Mouse (Mus musculus) right cerebral cortex, postnatal 36 days (tissue): ENCODE results near the gene Adgrb3.

ENCODE experiments used
- DNase-seq, 2 experiments: peaks; one replicate each; pipeline ENCODE4 v3.0.0; 2022; ENCODE audit warnings: low spot score in 2 of 2, mixed read lengths in 1 of 2

The Adgrb3 gene

GRCm38 (mm10) chr1:25310066-25310465 lies 519.4 kb downstream of the Adgrb3 start:
- no peak for DNase-seq

- peak in 1 of 2 experiments; percentile 5 for DNase-seq
These were observed 548.0 kb downstream of the Adgrb3 start for GRCm38 (mm10) chr1:25281471-25281870.

GRCm38 (mm10) chr1:25250562-25250961 lies 578.9 kb downstream of the Adgrb3 start:
- no peak for DNase-seq

DNA sequence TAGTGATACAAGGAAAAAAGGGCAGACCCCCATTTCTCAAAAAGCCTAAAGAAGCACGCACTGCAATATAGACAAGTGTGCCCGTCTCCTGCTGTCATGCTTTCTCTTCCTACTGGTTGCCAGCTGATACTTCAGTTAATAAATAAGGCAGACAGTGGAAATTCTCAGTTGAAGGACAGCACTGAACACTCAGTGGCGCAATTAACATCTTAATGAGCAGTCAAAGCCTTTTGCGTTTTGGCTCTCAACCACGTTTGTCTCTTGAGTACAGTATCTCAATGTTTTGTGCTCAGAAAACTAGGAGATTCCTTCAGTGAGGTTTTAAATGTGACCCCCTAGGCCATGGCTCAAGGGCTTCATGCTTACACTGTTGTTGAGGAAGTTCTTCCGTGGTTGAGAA lies 587.1 kb downstream of the Adgrb3 start:
- DNase-seq = no peak

DNA sequence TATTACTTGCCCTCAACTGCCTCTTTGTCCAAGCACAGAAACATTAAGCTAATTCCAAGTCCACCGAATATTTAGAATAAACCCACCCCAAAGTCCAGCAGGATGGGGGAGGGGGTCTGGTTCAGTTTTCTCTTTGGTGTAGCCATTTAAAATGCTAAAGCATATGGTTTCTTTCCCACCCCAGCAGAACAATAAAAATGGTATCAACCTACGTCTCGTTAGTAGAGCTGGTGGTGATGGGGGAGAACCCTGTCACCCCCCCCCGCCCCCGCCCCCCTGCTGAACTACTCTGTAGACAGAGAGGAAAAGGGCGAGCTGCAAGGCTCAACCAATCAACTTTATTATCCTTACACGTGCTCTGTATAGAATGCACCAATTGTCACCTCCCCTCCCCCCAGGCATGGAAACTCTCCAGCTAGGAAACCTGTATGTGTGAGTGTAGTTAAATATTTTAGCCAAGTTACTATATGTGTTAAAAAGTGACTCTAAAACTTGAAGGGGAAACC lies 600.2 kb downstream of the Adgrb3 start:
- DNase-seq = peak in 1 of 2 experiments; percentile 22

DNA sequence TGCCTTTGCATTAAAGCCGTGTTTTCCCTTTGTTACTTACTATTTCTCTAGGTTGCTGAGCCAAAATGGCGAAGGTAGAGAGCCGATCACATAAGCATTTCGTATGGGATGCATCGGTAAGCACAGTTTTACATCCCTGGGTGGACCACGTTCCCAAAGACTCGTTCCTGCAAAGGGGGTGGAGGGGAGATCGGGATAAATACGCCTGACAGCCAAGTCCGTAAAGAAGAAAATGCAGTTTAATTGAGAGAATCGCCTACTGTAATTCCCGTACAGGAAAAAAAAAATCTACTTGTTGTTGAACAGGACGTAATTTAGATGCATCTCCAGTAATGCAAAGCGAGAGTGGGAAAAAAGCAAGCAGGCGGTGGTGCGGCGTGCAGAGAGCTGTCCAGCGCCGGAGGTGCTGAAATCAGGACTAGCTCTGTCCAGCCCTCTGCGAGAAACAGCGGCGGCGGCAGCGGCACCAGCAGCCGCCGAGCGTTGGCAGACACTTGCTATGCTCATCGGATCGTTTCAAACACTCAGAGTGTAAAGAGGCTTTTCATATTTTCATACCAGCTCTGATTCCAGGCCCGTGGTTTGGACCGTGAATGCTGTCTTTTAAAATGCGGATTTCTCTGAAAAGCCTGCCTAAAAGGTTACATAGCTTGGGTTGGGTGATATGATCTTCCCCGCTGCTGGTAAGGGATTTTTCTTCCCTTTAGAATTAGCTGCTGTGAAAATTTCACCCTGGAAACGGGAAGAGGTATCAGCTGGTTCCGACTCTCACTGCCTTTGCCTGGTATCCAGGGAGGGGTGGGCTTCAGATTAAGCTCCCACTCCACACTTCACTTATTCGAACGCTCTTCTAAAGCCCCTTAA lies 600.9 kb downstream of the Adgrb3 start:
- peak; percentile 64 to 73 for DNase-seq

DNA sequence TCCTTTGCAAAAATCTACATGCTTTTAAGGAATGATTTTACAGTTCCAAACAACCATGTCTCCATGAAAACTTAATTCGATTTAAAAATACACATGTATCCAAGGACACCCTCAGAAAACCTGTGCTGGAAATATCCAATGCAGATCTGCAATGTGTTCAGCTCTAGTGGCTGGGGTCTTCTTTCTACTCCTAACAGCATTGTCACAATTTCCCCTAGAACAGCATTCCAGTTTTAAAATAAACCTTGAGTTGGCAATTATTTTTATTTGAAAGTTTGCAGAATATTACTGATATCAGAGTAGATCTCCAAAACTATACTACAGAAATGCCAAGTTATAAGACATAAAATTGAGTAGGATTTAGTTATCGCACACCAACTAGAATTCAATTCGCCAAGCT lies 601.6 kb downstream of the Adgrb3 start:
- no peak for DNase-seq

GRCm38 (mm10) chr1:25204636-25205035 lies 624.9 kb downstream of the Adgrb3 start:
- DNase-seq = no peak

DNA sequence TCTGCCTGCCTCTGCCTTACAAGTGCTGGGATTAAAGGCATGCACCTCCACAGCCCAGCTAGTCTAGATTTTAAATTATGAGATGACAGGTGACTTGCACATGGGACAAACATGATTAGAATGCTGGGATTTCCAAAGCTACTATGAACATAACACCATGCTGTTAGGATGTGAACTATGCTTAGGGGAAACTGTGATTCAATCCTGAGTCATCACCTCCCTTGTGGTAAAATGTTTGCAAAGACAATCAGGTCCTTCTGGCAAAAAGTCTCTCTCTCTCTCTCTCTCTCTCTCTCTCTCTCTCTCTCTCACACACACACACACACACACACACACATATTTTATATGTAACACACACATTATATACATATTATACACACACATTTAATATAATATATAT lies 630.1 kb downstream of the Adgrb3 start:
- DNase-seq = no peak

DNA sequence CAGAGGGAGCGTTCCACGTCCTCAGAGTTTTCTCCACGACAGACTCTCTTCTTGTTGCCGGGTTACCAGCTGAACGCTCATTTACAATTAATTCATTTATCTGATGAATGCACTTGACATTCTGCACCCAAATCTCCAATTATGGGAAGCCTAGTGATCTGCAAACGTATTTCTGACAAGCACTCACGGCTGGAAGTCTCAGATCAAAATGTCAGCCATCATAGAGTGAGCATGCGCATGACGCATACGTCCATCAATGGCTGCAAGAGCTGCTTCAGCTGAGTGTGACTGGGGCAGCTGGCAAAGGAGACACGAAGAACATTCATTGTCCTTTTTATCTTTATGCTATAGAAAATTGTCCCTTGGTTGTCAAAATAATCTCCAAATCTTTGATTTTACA lies 637.5 kb downstream of the Adgrb3 start:
- DNase-seq = no peak

GRCm38 (mm10) chr1:25189261-25189660 lies 640.2 kb downstream of the Adgrb3 start:
- no peak for DNase-seq

GRCm38 (mm10) chr1:25185909-25186308 lies 643.6 kb downstream of the Adgrb3 start:
- no peak for DNase-seq

- DNase-seq = no peak
These were observed 647.6 kb downstream of the Adgrb3 start for GRCm38 (mm10) chr1:25181881-25182280.

DNA sequence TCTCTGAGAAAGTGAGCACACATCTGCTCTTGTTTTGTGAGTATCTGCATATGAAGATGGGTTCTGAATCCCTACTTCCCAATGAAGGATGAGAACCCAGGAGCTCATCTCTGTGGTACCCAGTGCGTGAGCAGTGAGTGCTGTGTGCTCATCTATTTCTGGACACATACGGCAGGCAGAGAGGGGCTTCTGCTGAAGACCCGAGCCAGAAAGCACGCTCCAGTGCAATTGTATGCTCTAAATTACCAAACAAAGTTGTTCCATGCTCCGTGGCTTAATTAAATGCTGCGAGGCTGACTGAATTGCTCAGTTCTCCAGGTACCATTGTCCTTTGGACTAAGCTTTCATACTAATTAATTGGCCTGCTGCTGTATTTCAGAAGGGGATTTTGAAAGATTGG lies 648.9 kb downstream of the Adgrb3 start:
- no peak for DNase-seq

DNA sequence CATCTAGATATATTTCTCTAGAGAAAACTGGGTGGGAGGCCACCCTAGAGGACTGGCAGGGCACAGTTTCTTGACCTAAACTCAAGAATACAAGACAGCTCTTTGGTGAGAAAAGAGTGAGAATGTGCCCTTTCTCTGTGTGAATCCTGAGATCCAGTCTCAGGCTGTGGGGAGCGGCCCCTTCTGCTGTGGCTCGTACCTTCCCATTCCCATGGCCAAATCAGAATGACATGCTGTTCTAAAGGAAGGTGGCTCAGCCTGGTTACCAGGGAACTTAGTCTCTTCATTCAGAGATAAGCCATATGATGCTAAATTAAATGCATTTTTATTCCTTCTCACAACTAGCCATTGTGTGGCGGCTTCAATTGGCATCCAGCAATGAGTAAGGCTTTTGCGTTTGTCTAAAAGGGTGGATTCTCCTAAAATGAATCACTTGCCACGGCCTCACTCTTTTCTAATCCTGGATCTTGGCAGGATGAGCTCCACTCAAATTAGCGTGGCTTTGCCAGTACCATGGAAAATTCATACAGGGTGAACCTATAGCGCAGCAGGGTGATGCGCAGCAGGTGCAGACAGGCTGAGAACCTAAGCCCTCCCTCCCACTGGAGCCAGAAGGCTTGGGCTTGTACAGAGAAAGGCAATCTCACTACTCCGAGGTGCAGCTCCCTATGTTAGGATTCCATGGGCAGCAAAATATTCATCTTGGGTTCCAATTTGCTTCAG lies 649.5 kb downstream of the Adgrb3 start:
- DNase-seq = no peak

DNA sequence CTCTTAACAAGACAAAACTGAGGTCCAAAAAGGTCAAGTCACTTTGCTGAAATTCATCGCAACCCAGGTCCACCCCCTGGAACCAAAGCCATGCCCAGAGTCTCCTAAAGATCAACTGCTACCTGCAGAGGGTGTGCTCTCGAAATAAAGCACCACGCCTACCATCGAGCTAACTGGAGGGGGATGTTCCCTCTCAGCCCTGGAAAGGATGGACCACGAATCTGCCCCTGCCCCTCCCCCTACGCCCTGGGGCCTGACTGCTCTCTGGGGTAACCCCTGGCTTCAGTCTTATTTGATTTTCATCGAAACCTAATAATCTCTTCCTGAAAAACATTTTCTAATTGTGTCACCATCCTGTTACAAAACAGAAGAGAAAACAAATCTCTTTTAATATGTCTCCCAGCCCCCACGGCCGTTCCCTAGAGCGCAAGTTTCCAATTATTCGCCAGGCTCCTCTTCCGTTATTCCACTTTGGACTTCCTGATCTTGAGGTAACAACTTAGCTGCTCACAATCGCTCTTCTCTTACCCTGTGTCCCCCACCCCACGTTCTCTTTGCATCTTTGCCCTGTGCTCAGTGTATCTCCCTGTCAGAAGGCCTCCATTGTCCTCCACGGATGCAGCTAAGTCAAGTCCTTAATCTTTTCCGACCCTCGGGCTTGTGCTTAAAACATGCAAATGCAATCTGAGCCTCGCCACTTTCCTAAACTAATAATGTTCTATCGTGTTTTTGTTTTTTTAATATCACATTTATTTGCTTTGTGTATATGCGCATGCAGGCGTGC lies 651.0 kb downstream of the Adgrb3 start:
- DNase-seq = no peak

DNA sequence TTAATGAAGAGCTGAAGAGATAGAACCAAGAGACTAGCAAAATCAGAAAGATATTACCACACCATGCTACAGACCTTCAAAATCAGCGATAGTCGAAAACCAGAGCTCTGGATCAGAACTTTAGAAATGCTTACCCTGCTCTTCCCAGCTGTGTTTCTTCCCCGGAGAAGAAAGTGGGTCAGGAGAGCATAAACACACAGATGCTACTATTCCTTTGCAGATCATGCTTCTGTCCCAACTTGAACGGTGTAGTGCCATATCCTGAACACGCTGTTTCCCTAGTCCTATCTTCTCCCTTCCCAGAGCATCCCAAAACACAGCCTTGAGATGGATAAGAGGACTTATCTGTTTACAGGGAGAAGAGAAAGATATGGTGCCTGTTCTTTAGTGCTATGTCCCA lies 662.4 kb downstream of the Adgrb3 start:
- DNase-seq = no peak

DNA sequence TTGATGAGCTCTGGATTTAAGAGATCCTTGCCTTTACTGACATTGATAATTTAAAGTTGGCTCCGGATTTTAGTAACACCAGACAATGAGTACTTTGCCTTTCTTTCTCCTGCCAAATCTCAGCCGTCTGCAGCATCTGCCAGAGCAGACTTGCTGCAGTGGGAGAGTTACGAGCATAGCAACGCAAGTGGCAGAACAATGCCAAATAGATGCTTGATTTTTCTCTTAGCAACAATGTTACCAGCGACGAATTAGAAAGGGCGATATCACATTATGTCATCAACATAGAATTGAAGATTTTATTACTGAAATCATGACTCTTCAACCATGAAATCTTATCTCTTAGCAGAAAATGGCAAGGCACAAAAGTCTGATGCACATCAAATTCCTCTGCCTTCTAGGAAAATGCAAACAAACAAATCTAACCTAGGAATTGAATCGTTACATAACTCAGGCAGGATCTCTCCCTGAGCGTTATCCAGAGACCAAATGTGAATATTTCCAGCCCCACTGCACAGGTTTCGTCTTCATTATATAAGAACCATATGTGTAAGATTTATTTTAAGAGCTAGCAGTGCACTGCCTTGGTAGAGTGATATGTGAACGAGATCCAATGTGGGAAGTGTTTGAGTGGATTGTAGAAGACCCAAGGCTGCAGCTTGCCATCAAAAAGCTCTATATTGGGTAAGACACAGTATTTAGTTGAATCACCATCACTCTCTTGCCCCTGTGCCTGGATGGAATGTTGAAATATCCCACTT lies 663.3 kb downstream of the Adgrb3 start:
- peak; percentile 34 to 70 for DNase-seq

DNA sequence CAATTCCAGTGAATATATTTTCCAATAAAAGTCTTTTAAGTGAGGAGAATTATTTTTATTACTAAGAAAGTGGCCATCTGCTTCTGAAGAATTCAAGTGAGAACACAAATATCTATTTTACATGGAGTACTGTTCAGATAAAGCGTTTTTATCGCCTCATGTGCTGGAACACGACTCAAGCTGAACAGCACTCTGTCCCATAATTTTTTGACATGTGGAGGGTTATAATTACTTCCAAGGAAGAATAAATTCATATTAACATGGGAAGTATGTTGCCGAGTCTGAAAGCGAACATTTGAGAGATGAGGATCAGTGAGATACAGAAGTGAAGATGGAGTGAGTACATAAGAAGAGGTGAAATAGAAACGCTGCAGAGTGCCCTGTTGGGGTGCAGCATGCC lies 665.9 kb downstream of the Adgrb3 start:
- no peak for DNase-seq

DNA sequence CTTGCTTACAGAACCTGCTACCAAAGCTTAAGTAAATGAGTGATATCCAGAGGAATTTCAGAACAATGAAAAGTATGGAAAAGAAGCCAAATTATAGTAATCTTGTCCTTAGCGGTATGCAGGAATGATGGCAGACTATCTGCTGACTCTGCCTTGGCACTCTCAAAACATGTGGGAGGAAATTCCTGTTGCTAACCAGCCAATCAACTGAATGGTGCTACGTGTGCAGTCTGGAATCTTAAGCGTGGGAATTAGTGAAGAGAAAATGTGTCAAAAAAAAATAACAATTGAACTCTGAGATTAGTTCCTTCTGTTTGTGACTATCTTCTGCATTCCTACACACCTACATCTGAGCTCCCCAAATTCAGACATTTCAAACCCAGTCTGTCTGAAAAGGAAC lies 683.3 kb downstream of the Adgrb3 start:
- peak in 1 of 2 experiments; percentile 52 for DNase-seq

DNA sequence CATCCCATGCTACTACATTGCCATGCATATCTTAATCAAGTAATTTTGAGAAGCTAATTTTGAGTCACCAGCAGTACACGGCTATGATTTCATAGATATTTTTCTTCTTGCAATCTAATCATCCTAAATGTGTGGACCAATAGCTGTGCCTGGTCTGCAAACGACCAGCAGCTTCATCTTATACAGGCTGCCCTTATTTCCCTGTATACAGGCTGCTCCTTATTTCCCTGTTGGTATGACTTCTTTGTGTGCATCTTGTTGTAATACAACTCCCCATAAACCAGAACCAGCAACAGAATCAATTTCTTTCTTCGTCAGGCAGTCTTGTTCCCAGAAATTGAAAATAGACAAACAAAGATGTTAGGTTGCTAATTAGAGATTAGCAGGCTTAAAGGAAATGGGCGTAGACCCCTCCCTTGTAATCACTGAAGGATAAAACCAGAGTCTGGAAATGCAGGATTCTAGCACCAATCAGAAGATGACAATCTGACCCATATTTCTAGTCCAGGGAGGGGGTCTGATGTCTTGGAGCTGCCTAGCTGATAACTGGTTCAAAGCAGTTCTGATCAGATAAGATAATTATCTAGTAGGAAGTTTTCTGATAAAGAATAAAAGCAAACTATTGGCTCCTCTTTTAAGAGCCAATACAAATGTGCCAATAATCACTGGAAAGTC lies 697.2 kb downstream of the Adgrb3 start:
- DNase-seq = no peak
